Mouse (Mus musculus) heart, postnatal 14 days (tissue): ENCODE measurements around the gene Aldh3b3. TPM values are rescaled to one million over a fixed set of nuclear protein-coding genes. Genes with fewer than 3 reads are reported as not detected.

ENCODE experiments used
- DNase-seq, 2 experiments: peaks; one replicate each; pipeline ENCODE4 v3.0.0; 2021 to 2022
- intact Hi-C: fragments of 180-260 bp; cut with DNase I; formaldehyde crosslinking; loops from one replicate; pipeline ENCODE4 v1.15.1; 2025
- long read RNA-seq, 2 experiments: library from polyadenylated mRNA; stranded (forward); transcript quantifications; one replicate each; pipeline ENCODE4 v2.0.0; 2021
- total RNA-seq, 2 experiments: library from RNA; stranded (reverse); gene quantifications; 2 replicates each; pipeline ENCODE4 v1.2.3; 2021

The Aldh3b3 gene
- total RNA-seq = under 1 TPM; 0.12 to 0.31 TPM
- long read RNA-seq, experiment 1 = 0 reads
- long read RNA-seq, experiment 2 = 0 reads

GRCm38 (mm10) chr19:3958470-3958869, at the start of gene Aldh3b3:
Aldh3b3 (plus strand) TSS chr19:3958645.
- no peak for DNase-seq
- intact Hi-C loops = no loop called here

- DNase-seq = no peak
- intact Hi-C loops = no loop called here
Measured at GRCm38 (mm10) chr19:3910206-3910605, 48.2 kb upstream of the Aldh3b3 start.

- intact Hi-C loops = no loop called here
- peak; percentile 86 to 89 for DNase-seq
Measured at GRCm38 (mm10) chr19:3912337-3913204, 45.9 kb upstream of the Aldh3b3 start, which contains the start of gene Ndufs8. Ndufs8 (minus strand) TSS chr19:3912774.

- DNase-seq = no peak
- intact Hi-C loops = no loop called here
Measured at GRCm38 (mm10) chr19:3913692-3914091, 44.8 kb upstream of the Aldh3b3 start.

- intact Hi-C loops = no loop called here
- no peak for DNase-seq
Measured at GRCm38 (mm10) chr19:3914535-3914934, 43.9 kb upstream of the Aldh3b3 start.

GRCm38 (mm10) chr19:3916727-3917126, 41.7 kb upstream of the Aldh3b3 start:
- intact Hi-C loops = no loop called here
- DNase-seq = no peak

GRCm38 (mm10) chr19:3919928-3920327, 38.5 kb upstream of the Aldh3b3 start:
- intact Hi-C loops = no loop called here
- no peak for DNase-seq

GRCm38 (mm10) chr19:3922661-3923371, 35.6 kb upstream of the Aldh3b3 start:
- intact Hi-C loops = no loop called here
- no peak for DNase-seq

- DNase-seq = peak; percentile 59 to 63
- intact Hi-C loops = no loop called here
Measured at GRCm38 (mm10) chr19:3923586-3923985, 34.9 kb upstream of the Aldh3b3 start.

GRCm38 (mm10) chr19:3924190-3924589, 34.3 kb upstream of the Aldh3b3 start:
- no peak for DNase-seq
- intact Hi-C loops = no loop called here

GRCm38 (mm10) chr19:3924868-3925267, 33.6 kb upstream of the Aldh3b3 start:
- intact Hi-C loops = no loop called here
- DNase-seq = no peak

GRCm38 (mm10) chr19:3925859-3926258, 32.6 kb upstream of the Aldh3b3 start:
- no peak for DNase-seq
- intact Hi-C loops = no loop called here

- intact Hi-C loops = no loop called here
- DNase-seq = no peak
Measured at GRCm38 (mm10) chr19:3926279-3926678, 32.2 kb upstream of the Aldh3b3 start.

- DNase-seq = no peak
- intact Hi-C loops = no loop called here
Measured at GRCm38 (mm10) chr19:3926685-3927084, 31.8 kb upstream of the Aldh3b3 start.

- intact Hi-C loops = no loop called here
- DNase-seq = no peak
Measured at GRCm38 (mm10) chr19:3927989-3928388, 30.5 kb upstream of the Aldh3b3 start.

GRCm38 (mm10) chr19:3928779-3929178, 29.7 kb upstream of the Aldh3b3 start:
- intact Hi-C loops = no loop called here
- DNase-seq = no peak

- intact Hi-C loops = no loop called here
Measured at GRCm38 (mm10) chr19:3929211-3929941, 29.1 kb upstream of the Aldh3b3 start, which contains the start of gene Aldh3b1. Aldh3b1 (minus strand) TSS chr19:3929808.

GRCm38 (mm10) chr19:3930262-3931057, 28.0 kb upstream of the Aldh3b3 start:
- DNase-seq = no peak
- intact Hi-C loops = no loop called here

More at GRCm38 (mm10) chr19:3929211-3929941, 29.1 kb upstream of the Aldh3b3 start, which contains the start of gene Aldh3b1:
- DNase-seq = peak; percentile 92 to 94

- intact Hi-C loops = no loop called here
- no peak for DNase-seq
Measured at GRCm38 (mm10) chr19:3931716-3932115, 26.7 kb upstream of the Aldh3b3 start.
